ENCODE assay signal across 22 mouse cellular contexts in the genomic region with DNA sequence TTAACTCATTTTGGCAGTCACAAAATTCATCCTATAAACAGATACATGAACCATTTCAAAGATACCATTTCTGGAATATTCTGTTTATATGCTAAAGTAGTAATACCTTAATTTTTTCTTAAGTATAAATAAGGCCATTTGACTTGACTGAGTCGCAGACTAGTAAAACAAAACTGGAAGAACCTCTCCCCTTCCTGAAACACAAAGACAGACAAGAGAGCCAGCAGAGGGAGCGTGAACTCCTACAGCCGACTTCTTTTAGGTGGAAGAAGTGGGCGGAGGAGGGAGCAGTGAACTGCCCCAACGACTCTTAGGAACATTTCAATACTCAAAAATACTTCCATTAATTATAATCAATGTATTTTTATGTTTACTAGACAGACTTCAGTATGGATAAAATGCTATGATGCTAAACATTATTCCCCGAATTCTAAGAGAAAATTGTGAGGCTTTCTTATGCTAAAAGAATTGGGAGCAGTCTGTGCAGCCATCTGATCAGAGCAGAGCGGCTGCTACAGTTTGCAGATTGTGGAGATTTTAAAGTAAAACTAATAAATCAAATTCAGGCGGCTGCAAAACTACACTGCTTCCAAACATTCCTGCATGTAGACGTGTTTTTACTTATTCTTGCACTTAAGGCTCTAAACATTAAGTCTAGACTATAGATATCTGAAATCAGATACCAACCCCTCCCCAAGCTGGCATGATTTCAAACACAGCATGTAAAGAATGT.
DNase-seq lines count a peak whose midpoint lies in the region; ATAC-seq and TF ChIP-seq lines count a peak whose summit lies in the region.
"Had no signal": no experiment of that assay in that cellular context is flagged by ENCODE, and none has a peak within 500 bp of the region (broad histone marks: within the 10 kb centered on the region; RNA-seq: fewer than 3 reads in every experiment).

No protein-coding gene starts in this region.

- 0 out of 2 replicates have a peak overlapping the region, but pooled peaks have one; percentile 12 for H3K27ac ChIP-seq in embryonic facial prominence, embryonic 13.5 days
- H3K27ac ChIP-seq in embryonic facial prominence, embryonic 10.5 days (replicated peaks): no peak overlapping the region
- H3K27ac ChIP-seq in intestine, postnatal 0 days (ENCODE audit: low read depth, low read length): no peak overlapping the region
- no peak overlapping the region for H3K27ac ChIP-seq in intestine, embryonic 15.5 days
- no peak overlapping the region for H3K27ac ChIP-seq in liver, embryonic 12.5 days
- H3K27ac ChIP-seq in liver, postnatal 0 days (ENCODE audit: low read depth): no peak overlapping the region
- H3K27ac ChIP-seq: forebrain, embryonic 13.5 days; heart, embryonic 13.5 days; hindbrain, embryonic 14.5 days; limb, embryonic 13.5 days; liver, embryonic 14.5 days; midbrain, embryonic 12.5 days had no signal

- no peak overlapping the region for H3K9ac ChIP-seq in embryonic facial prominence, embryonic 13.5 days
- no peak overlapping the region for H3K9ac ChIP-seq in intestine, postnatal 0 days (ENCODE audit: low read depth, low read length)
- no peak overlapping the region for H3K9ac ChIP-seq in intestine, embryonic 15.5 days
- no peak overlapping the region for H3K9ac ChIP-seq in liver, embryonic 12.5 days
- H3K9ac ChIP-seq in liver, postnatal 0 days (replicated peaks): no peak overlapping the region
- H3K9ac ChIP-seq: forebrain, embryonic 13.5 days; heart, embryonic 13.5 days; hindbrain, embryonic 14.5 days; limb, embryonic 13.5 days; liver, embryonic 14.5 days; midbrain, embryonic 12.5 days had no signal

- no peak for DNase-seq in embryonic facial prominence, embryonic 10.5 days (ENCODE audit: low spot score)
- DNase-seq in liver, postnatal 0 days: no peak
- peak; percentile 58 for DNase-seq in induced T-regulatory cell, adult 2 months (ENCODE audit: low read depth)
- DNase-seq in adrenal gland, adult 18-20 months (ENCODE audit: low spot score in 2 of 2): no peak
- DNase-seq: adrenal gland, adult 2 months; cerebellum, adult 11-12 months; cerebellum, postnatal 10 days; gastrocnemius, postnatal 14 days; heart, postnatal 36 days; kidney, postnatal 10 days had no signal

- no peaks in the 10 kb centered on the region for H3K9me3 ChIP-seq in embryonic facial prominence, embryonic 13.5 days
- H3K9me3 ChIP-seq in embryonic facial prominence, embryonic 10.5 days: no peaks in the 10 kb centered on the region
- no peaks in the 10 kb centered on the region for H3K9me3 ChIP-seq in intestine, postnatal 0 days (ENCODE audit: control insufficient read depth)
- no peaks in the 10 kb centered on the region for H3K9me3 ChIP-seq in intestine, embryonic 15.5 days
- no peaks in the 10 kb centered on the region for H3K9me3 ChIP-seq in liver, embryonic 12.5 days (replicated peaks)
- no peaks in the 10 kb centered on the region for H3K9me3 ChIP-seq in liver, postnatal 0 days (ENCODE audit: low read length)
- H3K9me3 ChIP-seq: forebrain, embryonic 13.5 days; limb, embryonic 13.5 days; midbrain, embryonic 12.5 days had no signal

- H3K27me3 ChIP-seq in embryonic facial prominence, embryonic 13.5 days: no peaks in the 10 kb centered on the region
- H3K27me3 ChIP-seq in embryonic facial prominence, embryonic 10.5 days (replicated peaks; ENCODE audit: low read depth, poor library complexity, severe bottlenecking): no peaks in the 10 kb centered on the region
- no peaks in the 10 kb centered on the region for H3K27me3 ChIP-seq in intestine, postnatal 0 days (replicated peaks; ENCODE audit: control insufficient read depth, insufficient read depth, low read length)
- no peaks in the 10 kb centered on the region for H3K27me3 ChIP-seq in intestine, embryonic 15.5 days (replicated peaks)
- 0 out of 2 replicates have a peak, but pooled peaks cover 3% of the 10 kb centered on the region for H3K27me3 ChIP-seq in liver, embryonic 12.5 days (replicated peaks)
- no peaks in the 10 kb centered on the region for H3K27me3 ChIP-seq in liver, postnatal 0 days (ENCODE audit: insufficient read depth, low read length)
- H3K27me3 ChIP-seq: forebrain, embryonic 13.5 days; heart, embryonic 13.5 days; limb, embryonic 13.5 days; midbrain, embryonic 12.5 days had no signal

- TF ChIP-seq EP300 in liver, postnatal 0 days (IDR thresholded peaks at IDR 0.05; ENCODE audit: low read depth): no peak

- ATAC-seq in embryonic facial prominence, embryonic 13.5 days (ENCODE audit: insufficient number of reproducible peaks, insufficient read depth, low FRiP score, low TSS enrichment, low read depth): no peak
- no peak for ATAC-seq in intestine, postnatal 0 days
- no peak for ATAC-seq in intestine, embryonic 15.5 days
- no peak for ATAC-seq in liver, embryonic 12.5 days
- ATAC-seq in liver, postnatal 0 days: no peak
- ATAC-seq: forebrain, embryonic 13.5 days; intestine, embryonic 16.5 days had no signal

- H3K4me2 ChIP-seq in embryonic facial prominence, embryonic 13.5 days: no peak overlapping the region
- no peak overlapping the region for H3K4me2 ChIP-seq in intestine, postnatal 0 days (replicated peaks; ENCODE audit: low read depth)
- H3K4me2 ChIP-seq in intestine, embryonic 15.5 days (replicated peaks): no peak overlapping the region
- H3K4me2 ChIP-seq in liver, embryonic 12.5 days: peak overlapping the region; percentile 25; the same call in 1 of the 2 replicates
- H3K4me2 ChIP-seq in liver, postnatal 0 days (ENCODE audit: low read depth, low read length): no peak overlapping the region
- H3K4me2 ChIP-seq: forebrain, embryonic 13.5 days; heart, embryonic 13.5 days; hindbrain, embryonic 14.5 days; limb, embryonic 13.5 days; midbrain, embryonic 12.5 days had no signal

- 44% methylated on average over 9 of the region's 9 CpGs for WGBS in embryonic facial prominence, embryonic 13.5 days
- 76% methylated on average over 9 of the region's 9 CpGs for WGBS in embryonic facial prominence, embryonic 10.5 days
- WGBS in intestine, postnatal 0 days: 57% methylated on average over 9 of the region's 9 CpGs
- WGBS in intestine, embryonic 15.5 days: 45% methylated on average over 9 of the region's 9 CpGs
- 65% methylated on average over 9 of the region's 9 CpGs for WGBS in liver, embryonic 12.5 days (ENCODE audit: insufficient replicate concordance)
- 63% methylated on average over 9 of the region's 9 CpGs for WGBS in liver, postnatal 0 days (ENCODE audit: insufficient replicate concordance)

- no peaks in the 10 kb centered on the region for H3K36me3 ChIP-seq in embryonic facial prominence, embryonic 13.5 days
- H3K36me3 ChIP-seq in embryonic facial prominence, embryonic 10.5 days (replicated peaks): no peaks in the 10 kb centered on the region
- no peaks in the 10 kb centered on the region for H3K36me3 ChIP-seq in intestine, postnatal 0 days (ENCODE audit: control insufficient read depth, insufficient read depth)
- H3K36me3 ChIP-seq in intestine, embryonic 15.5 days: no peaks in the 10 kb centered on the region
- H3K36me3 ChIP-seq in liver, embryonic 12.5 days: no peaks in the 10 kb centered on the region
- H3K36me3 ChIP-seq in liver, postnatal 0 days (replicated peaks; ENCODE audit: insufficient read depth, low read length): no peaks in the 10 kb centered on the region
- H3K36me3 ChIP-seq: heart, embryonic 13.5 days; limb, embryonic 13.5 days; midbrain, embryonic 12.5 days had no signal

- TF ChIP-seq CTCF in intestine, postnatal 0 days (IDR thresholded peaks at IDR 0.05; ENCODE audit: low read depth): peak; percentile 19; the same call in 1 of the 2 replicates
- TF ChIP-seq CTCF in liver, postnatal 0 days (IDR thresholded peaks at IDR 0.05; ENCODE audit: low read depth): no peak

- no peaks in the 10 kb centered on the region; the same call in 1 of the 2 replicates for H3K4me1 ChIP-seq in embryonic facial prominence, embryonic 13.5 days
- no peaks in the 10 kb centered on the region for H3K4me1 ChIP-seq in embryonic facial prominence, embryonic 10.5 days
- no peaks in the 10 kb centered on the region; the same call in 1 of the 2 replicates for H3K4me1 ChIP-seq in intestine, postnatal 0 days (replicated peaks; ENCODE audit: control insufficient read depth, insufficient read depth, low read length)
- no peaks in the 10 kb centered on the region for H3K4me1 ChIP-seq in intestine, embryonic 15.5 days (replicated peaks)
- peaks cover 17% of the 10 kb centered on the region for H3K4me1 ChIP-seq in liver, embryonic 12.5 days
- no peaks in the 10 kb centered on the region for H3K4me1 ChIP-seq in liver, postnatal 0 days (ENCODE audit: insufficient read depth)
- H3K4me1 ChIP-seq: limb, embryonic 13.5 days; midbrain, embryonic 12.5 days had no signal

- H3K4me3 ChIP-seq in embryonic facial prominence, embryonic 13.5 days: no peak overlapping the region
- H3K4me3 ChIP-seq in embryonic facial prominence, embryonic 10.5 days: no peak overlapping the region
- no peak overlapping the region for H3K4me3 ChIP-seq in intestine, postnatal 0 days (ENCODE audit: low read depth, low read length)
- no peak overlapping the region for H3K4me3 ChIP-seq in intestine, embryonic 15.5 days (replicated peaks)
- H3K4me3 ChIP-seq in liver, embryonic 12.5 days: no peak overlapping the region
- no peak overlapping the region for H3K4me3 ChIP-seq in liver, postnatal 0 days (ENCODE audit: low read depth, low read length)
- H3K4me3 ChIP-seq: erythroblast, embryonic 14.5 days; forebrain, embryonic 13.5 days; heart, embryonic 13.5 days; limb, embryonic 13.5 days; midbrain, embryonic 12.5 days had no signal
